Mouse (Mus musculus) adrenal gland, adult (tissue): ENCODE results near the gene Ldb3.

Experiments used
- DNase-seq, 2 experiments: peaks; one replicate each; pipeline ENCODE4 v3.0.0; 2022 to 2023; ENCODE audit warnings: low spot score in 1 of 2; ENCODE audit not compliant: inconsistent age in 2 of 2

Gene Ldb3

DNA sequence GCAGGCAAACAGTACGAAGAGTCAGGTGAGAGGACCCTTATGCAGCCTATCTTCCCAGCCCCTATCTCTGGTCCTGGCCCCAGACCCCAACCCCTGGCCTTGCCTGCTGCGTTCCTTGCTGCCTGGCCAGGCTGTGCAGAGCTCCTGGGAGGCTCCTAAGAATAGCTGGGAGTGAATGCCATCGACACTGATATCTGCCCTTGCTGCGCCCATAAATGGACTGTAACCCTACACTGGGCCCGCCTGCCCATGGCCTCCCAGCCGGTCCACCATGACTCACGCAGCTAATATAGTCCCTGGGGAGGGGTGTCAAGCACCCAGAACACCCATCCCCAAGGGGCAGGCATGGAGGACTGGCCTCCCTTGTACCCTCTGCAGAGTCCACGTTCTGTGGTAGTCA lies at the start of gene Ldb3:
Gene Ldb3, minus strand, starts transcription at position 185 of the 400 bp plus-strand sequence.
- peak; percentile 36 to 79 for DNase-seq

DNA sequence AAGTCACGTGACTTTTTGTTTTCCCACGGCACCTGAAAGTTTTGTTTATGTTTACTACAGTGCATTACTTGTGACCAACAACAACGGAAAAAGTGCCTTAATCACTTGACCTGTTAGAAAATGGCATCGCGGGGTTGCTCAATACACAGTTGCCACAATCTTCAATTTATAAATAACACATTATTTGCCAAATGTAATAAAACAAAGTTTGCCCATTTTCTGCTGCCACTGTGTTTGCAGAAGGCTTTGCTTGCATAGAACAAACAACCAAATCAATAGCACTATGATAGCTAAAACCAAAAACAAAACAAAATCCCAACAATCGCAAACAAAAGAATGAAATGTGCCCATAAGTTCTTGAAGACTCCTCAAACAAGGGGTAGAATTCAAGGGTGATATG lies 47.2 kb upstream of the Ldb3 start:
- no peak for DNase-seq

DNA sequence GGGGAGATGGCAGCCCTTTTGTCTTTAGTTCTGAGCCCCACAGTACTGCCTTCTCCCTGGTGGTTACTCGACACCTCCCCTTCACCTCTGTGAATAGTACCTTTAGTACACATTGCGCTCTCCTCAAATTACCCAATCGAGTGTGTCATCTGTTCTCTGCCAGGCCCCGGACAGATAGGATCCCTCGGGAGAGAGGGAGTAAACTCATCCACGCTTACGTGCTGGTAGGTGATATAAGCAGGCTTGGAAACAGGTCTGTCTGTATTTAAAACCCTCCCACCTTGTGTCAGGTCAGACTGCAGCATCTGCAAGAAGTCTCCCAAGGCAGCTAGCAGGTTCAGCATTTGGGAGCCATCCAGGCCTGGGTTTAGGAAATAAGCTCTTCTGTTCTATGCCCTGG lies 46.7 kb upstream of the Ldb3 start:
- DNase-seq = no peak

DNA sequence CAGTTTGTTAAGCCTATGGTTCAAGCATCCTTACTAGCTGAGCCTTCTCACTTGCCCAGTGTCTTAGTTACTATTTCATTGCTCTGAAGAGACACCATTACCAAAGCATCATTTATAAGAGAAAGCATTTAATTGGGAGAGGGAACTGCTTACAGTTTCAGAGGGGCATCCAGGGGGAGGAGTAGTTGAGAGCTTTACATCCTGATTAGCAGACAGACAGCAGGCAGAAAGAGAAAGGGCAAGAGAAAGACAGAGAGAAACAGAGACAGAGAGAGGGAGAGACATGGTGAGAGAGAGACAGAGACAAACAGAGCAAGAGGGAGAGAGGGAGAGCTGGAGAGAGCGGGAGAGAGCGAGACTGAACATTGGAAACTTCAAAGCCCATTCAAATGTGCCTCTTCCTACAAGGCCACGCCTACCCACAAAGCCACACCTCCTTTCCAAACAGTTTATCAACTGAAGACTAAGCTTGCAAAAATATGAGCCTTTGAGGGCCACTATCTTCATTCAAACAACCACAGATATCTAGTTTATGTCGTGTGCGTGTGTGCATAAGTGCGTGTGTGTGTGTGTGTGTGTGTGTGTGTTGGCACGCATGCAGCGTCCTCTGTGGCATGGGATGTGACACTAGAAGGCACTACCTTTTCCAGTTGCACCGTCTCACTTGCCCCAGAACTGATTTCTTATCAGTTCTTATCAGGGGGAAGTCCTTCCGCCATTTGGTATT lies 44.4 kb upstream of the Ldb3 start:
- DNase-seq = no peak

DNA sequence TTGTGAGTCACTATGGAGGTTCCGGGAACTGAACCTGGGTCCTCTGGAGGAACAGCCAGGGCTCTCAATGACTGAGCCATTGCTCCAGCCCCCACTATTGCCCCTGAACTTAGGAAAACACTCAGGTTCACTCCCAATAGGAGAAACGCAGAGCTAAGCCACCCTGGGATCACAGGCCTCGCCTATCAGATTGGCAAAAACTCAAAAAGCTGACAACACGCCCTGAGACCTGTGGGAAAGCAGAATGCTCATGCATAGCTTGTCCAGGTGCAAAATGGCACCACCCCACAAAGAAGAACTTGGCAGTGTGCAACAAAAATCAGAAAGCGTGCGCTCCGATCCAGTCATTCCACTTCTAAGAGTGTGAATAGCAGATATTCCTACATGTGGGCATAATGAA lies 38.3 kb upstream of the Ldb3 start:
- no peak for DNase-seq

DNA sequence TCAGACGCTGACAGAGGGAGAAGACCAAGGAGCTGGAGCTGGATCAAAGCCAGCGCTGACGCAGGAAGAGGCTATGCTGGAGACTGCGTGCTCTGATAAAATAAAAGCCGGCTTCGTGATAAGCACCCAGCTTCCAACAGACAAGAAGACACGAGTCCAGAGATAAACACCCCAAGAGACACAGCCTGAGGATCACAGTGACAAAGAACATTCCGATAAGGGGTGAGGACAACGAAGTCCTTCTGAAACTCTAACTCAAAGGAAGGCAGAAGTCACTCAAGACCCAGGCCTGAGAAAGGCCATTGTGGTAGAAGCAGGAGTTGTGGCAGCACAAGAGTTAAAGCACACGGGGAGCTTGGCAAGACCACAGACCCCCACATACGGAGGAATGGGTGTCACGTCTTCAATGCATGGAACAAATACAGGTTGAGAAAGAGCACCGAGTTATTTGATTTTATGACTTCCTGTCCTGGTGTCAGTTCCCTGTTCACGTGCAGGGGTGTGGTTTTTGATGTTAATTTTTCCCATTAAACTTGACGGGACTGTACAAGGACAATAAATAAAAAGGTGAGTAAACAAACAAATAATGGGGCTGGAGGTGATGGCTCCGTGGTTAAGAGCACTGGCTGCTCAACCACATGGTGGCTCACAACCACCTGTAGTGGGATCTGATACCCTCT lies 35.2 kb upstream of the Ldb3 start:
- DNase-seq = peak; percentile 55 to 71

DNA sequence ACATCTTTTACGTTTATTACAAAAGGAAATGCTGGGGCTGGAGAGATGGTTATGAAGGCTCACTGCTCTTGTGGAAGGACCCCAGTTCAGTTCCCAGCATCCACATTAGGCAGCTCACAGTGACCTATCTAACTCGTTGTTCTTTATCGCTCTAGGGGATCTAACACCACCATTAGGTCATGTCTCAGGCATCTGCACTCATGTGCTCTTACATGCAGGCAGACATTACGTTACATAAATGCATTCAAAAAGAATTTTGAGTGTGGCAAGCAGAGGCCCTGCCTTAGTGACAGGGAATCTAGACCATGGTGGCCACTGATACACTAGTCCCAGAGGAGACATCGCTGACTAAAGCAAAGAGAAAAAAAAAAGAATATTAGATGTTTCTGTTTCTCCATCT lies 34.6 kb upstream of the Ldb3 start:
- no peak for DNase-seq

DNA sequence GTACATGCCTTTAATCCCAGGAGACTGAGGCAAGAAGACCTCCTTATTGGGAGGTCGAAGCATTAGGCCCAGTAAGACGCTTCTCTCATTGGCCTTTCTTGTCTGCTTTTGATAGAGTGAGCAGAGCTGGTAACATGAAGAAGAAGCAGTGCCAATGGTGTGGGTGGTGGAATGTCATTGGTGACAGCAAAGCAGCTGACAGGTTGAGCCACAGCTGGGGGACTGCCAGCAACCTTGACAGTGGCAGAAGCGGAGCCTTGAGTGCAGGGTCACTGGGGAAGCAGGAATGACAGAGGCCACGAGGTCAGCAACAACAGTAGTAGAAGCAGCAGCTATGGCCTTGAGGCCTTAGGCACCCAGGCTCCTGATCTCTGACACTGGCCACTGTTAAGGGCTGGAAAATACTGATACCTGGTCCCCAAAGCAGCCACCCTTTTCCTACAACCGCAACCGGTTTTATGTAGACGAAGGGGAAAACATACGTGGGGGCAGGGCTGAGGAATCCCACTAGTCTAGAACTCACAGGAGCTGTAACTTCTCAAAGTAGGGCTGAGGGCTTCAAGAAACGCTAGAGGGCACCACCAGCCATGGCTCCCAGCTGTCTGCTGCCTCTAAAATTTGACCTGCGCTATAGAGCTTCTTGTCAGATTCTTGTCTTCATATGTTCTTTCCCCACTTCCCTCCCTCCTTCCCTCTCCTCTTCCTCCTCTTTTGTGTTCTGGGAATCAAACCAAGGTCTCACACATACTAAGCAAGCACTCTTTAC lies 32.3 kb upstream of the Ldb3 start:
- DNase-seq = peak; percentile 90 to 94

DNA sequence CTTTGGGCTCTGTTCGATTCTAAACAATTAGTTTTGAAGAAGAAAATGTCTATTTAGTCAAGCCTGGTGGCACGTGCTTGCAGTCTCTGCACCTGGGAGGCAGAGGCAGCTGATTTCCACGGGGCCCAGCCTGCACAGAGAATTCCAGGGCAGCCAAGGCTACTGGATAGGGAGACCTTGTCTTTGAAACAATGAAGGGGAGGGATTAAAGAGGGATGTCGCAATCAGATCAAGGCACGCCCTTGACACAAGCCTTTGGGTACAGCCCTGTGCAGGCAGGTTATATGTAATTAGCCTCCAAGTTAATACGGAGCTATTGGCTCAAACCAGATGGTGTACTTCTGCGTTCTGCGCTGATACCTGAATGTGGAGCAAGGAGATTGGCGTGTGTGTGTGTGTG lies 30.3 kb upstream of the Ldb3 start:
- peak; percentile 62 to 88 for DNase-seq

DNA sequence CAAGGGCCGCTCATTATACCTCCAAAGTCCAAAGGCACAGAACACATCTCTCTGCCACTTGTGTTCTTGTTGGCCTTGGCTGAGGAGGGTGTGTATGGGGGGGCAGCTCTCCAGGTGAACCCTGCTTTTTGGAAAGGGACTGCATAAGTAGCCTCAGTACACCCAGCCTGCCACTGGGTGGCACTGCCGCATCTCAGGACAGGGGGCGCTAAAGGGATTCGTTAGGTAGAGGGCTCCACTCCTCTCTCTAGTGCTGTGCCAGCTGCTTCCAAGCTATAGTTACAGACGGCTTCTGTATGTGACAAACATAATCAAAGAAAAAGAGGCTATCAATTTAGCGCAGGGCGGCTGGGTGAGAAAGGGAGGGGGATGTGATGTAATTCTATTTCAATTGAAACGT lies 28.3 kb upstream of the Ldb3 start:
- DNase-seq = peak; percentile 85 to 94

DNA sequence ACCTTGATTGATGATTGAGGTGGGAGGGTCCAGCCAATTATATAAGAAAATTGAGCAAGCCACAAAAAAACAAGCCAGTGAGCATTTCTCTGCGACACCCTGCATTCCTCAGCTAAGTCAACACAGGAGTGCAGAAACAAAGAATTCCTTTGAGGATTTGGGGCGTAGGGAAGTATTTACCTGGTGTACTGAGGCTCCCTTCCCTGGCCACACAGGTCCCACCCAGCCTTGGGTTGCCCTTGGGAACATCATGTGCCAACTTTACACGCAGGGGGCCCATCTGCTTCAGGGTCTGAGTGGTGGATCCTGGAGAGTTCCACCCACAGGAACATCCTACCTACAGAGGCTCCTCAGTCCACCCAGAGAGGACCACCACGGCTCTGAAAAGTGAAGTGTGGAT lies 27.1 kb upstream of the Ldb3 start:
- no peak for DNase-seq

DNA sequence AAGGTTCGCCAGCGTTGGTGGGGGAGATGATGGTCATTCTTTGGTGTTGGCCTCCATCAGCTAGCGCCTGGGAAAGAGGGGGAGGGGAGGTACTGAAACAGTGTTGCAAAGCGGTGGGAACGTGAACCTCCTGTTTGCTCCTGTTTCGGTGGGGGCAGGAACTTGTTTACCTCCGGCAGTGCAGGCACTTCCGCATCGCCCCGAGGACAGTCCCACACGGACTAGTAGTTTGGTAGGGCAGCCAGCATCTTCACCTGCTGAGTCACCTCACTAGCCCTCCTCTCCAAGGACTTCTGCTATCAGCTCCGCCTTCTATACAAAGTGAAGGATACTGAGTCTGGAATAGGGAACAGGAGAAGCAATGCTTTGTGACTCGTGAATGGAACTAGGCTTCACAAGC lies 26.6 kb upstream of the Ldb3 start:
- DNase-seq = peak in 1 of 2 experiments; percentile 55

DNA sequence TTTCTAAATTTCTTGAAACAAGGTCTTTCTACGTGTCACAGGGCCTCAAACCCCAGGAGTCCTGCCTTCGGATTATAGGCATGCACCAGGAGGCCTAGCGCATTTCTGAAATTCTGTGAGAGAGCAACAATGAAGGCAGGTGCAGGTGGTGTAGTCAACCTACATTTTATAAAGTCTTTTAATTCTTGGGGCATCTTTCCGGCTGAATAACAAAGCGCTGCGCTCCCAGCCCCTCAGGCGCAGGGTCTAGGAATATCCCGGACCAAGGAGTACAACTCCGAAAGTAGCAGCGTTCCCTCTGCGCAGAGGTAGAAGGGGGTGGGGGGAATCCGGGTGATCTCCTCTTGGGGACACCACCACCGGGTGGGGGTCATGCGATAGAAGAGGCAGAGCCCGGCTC lies 26.1 kb upstream of the Ldb3 start:
- no peak for DNase-seq

DNA sequence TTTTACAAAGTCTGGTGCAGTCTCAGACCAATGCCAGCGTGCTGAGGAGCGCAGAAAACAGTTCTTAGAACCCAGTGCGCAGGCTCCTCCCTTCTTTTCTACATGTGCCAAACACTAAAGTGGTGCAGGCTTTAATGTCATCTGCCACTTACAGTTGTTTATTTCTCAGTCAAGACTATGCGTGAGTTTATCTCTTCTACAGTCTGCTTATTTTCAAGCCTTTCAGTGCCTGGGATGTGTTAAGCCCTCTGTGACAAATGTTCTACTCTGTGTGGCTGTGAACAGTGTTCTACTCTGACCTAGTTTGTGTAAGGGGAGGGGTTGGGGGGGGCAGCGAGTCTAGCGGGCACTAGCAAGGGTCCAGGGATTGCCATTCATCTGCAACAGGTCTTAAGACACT lies 25.0 kb upstream of the Ldb3 start:
- DNase-seq = no peak

DNA sequence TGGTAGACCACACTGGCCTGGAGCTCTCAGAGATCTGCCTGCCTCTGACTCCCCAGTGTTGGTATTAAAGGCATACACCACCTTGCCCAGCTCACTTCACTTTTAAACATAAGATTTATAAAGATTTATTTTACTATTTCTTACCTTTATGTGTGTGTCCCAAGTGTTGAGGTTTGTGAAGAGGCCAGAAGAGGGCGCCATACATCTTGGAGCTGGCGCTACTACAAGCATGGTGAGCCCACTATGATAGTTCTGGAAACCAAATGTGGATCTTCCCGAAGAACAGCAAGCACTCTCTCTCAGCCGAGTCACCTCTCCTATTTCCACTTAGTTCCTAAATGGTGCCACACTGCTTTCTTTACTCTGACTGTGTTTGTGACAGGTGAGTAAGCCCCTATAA lies 23.7 kb upstream of the Ldb3 start:
- DNase-seq = peak in 1 of 2 experiments; percentile 65

DNA sequence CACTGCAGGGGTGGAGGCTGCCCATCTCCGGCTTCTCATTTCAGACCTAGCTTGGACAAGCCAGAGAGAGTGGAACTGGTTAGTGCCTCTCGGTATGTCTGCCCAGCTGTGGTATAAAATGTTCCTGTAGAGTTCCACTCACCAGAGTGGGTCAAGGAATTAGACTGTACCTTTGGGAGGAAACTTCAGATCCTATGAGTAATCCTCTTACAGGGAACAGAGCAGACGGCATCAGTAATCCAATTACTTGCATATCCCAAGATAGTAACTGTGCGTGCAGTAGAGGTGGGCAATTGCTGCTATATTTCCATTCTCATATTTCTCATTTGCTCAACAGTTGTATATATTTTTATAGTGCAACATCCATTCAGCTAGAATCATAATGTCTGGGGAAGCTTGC lies 23.1 kb upstream of the Ldb3 start:
- DNase-seq = no peak

DNA sequence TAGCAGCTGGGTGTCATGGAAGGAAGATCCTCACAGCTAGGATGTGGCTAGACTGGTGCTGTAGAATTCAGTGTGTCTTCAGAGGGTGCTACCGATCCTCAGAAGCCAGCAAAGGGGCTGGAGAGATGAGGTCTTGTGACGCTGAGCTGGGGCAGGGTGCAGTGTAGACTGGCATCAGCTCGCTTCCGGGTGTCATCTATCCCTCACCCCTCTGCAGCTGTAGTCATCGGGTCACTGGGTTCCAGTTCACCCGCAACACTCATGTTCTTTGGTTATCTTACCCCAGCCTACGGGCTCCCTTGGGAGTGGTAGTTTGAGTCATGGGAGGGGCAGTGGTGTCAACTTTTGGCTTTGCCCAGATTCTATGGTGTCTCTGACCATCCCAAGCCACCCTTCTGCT lies 13.4 kb upstream of the Ldb3 start:
- DNase-seq = no peak

DNA sequence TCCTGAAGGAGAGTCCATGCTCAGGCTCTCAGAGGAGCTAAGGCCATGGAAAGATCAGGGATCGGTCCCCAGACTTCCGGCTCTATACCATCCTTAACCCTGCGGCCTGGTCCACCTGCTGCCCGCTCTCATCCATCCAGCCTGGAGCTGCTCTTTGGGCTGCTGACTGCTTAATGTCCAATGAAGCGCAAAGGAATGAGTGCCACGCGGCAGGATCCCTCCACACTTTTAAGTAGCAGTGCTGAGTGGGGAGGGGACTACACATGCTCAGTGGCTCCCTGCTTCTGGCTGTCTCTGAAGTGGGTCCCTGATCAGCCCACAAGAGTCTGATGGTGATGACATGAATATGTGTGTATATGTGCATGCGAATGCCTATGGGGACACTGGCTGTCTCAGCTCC lies 11.5 kb upstream of the Ldb3 start, which contains the start of gene Opn4:
Gene Opn4, minus strand, starts transcription at position 202 of the 400 bp plus-strand sequence.
- DNase-seq = no peak

DNA sequence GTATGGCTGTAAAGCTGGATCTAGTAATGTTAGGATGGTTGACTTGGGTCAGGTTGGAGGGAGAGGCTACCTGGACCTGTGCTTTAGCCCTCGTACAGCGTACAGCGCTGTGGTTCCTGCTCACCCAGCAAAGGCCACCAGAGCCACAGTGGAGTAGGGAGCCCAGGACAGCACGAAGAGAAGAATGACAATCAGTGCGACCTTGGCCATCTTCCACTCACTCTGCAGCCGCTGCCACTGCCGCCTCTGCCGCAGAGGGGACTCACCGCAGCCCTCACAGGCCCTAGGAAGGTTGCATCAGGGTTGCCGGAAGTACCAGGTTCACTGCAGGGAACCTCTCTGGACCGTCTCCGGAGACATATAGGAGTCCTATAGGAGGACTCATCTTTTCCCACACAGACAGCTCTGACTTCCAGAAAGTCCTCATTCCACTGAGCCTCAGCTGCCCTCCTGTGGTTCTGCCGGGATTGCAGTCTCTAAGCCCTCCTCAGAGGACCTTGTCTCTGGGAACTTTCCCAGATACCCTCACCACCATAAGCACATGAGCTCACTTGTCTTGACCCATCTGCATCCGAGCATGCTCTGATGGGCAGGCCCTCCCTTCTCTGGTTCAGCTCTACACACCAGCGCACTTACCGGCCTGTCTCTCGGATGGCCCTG lies 7.2 kb upstream of the Ldb3 start:
- peak; percentile 40 to 73 for DNase-seq

DNA sequence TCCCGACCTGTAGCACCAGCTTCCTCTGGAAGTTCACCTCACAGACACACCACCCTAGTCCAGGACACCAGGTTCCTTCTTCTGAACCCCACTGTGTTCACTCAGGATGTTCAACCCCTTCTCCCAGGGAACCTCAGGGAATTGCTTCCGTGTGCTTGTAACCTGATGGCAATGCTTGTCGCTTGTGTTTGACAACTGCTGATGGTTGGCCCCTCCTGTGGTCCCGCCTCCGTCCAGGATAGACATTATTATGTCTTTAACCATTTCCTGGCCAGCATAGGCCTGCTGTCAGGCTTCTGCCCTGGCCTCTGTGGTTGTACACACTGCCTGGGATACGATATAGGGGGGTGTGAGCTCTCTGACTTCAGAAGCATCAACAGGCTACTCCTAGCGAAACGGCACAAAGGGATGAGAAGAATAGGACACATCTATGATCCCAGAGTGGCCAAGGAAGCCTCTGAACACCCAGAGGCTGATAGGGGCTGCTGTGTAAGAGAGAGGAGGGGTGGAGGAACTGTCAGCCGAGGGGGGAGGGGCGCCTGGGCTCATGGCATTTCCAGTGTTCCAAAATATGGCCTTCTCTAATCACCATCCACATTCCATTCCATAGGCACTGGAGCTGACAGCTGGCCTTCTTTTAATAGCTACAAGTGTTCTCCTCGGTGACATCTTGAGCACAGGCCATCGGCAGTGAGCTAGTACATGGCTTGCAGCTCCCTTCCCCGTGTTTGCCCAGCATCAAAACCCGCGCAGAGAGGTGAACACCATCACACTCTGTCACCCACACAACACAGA lies 3.5 kb upstream of the Ldb3 start:
- no peak for DNase-seq
